Mouse (Mus musculus): ENCODE data around the gene Rnasek. TPM values are rescaled to one million over a fixed set of nuclear protein-coding genes. Genes with fewer than 3 reads are reported as not detected.
A peak's percentile ranks its signal among the peaks of the same experiment; 100 is the strongest.

Rnasek gene
- polyA plus RNA-seq (2015; fragmentation: Nextera tagmentation; extraction: Ambion mirVana): 152 and 162 TPM in 2 replicates

DNA sequence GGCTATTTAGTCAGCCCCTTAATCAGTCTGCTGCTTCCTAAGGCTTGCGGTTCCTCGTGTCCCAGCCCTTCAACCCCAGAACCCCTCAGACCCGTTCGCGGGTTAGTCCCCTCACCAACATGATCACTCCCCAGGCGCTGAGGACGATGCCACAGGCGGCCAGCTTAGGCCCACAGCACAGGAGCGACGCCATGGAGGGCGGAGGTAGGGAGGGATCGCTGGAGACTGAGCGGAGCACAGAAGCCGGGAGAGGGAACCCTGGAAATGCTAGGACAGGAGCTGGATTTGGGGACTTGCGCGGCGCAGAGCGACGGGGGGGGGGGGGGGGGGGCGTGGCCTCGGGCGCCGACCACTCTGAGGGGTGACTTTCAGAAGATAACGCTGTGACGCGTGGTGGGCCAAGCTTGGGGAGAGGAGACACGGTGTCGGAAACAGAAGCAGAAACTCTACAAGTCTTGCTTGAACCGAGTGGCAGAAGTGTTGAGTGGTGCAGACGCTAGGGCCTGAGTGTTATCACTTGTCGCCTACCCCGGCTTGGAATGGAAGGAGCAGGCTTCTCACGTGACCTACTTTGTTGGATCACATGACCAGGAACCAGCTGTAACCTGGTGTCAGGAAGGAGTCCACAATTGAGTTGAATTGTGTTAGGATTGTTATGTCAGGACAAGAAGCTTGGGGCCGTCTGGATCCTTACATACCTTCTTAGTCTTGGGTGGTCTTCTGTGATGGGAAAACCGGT lies at the start of gene Rnasek, which contains the start of gene Gm21988:
Rnasek (minus strand) TSS at position 302 of the 739 bp plus-strand sequence.
Gm21988 (minus strand) TSS at position 290 of the 739 bp plus-strand sequence.
- H3K9ac ChIP-seq: peak within 1 kb of the TSS; percentile 90
- peak within 1 kb of the TSS; percentile 98 for H3K4me2 ChIP-seq (replicated peaks)
- peak; percentile 46 for ATAC-seq (ENCODE audit: low FRiP score, low read depth)
- no peaks in the 10 kb centered on the region for H3K9me3 ChIP-seq
- peaks cover 13% of the 10 kb centered on the region for H3K36me3 ChIP-seq
- H3K27me3 ChIP-seq: peaks cover 8% of the 10 kb centered on the region
- peak within 1 kb of the TSS; percentile 67 for H3K27ac ChIP-seq
- under 1% methylated on average over 30 of the region's 35 CpGs for WGBS
- peaks cover 31% of the 10 kb centered on the region for H3K4me1 ChIP-seq
- peak within 1 kb of the TSS; percentile 95 for H3K4me3 ChIP-seq

DNA sequence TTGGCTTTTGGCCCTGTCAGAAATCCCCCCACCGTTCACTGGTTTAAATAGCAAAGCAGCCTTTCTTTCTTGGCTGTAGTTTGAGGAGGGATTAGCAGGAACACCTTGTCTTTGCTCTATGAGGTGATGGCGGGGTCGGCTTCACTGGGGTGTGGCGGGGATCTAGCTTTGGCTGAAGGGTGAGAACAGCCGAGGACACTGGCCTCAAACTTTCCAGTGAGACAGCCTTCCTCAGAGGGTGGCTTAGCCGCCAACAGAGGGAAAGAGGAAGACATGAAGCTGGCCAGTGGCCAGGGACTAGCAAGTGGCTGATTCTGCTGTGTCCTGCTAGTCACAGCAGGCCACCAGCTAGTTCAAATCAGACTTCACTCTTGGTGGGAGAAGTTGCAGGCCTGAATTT lies 49.6 kb upstream of the Rnasek start:
- ATAC-seq (ENCODE audit: low FRiP score, low read depth): no peak
- no peaks in the 10 kb centered on the region for H3K27me3 ChIP-seq
- H3K4me2 ChIP-seq (replicated peaks): no peak overlapping the region
- no peak overlapping the region for H3K9ac ChIP-seq
- WGBS: 36% methylated on average over 6 of the region's 6 CpGs
- peaks cover 4% of the 10 kb centered on the region; the same call in 1 of the 2 replicates for H3K4me1 ChIP-seq
- no peaks in the 10 kb centered on the region for H3K9me3 ChIP-seq
- H3K4me3 ChIP-seq: no peak overlapping the region
- no peaks in the 10 kb centered on the region for H3K36me3 ChIP-seq
- H3K27ac ChIP-seq: no peak overlapping the region

GRCm38 (mm10) chr11:70288102-70288501 lies 48.5 kb upstream of the Rnasek start:
- peaks cover 4% of the 10 kb centered on the region; the same call in 1 of the 2 replicates for H3K4me1 ChIP-seq
- no peak overlapping the region for H3K27ac ChIP-seq
- H3K27me3 ChIP-seq: no peaks in the 10 kb centered on the region
- no peak overlapping the region for H3K9ac ChIP-seq
- no peaks in the 10 kb centered on the region for H3K9me3 ChIP-seq
- 55% methylated on average over 10 of the region's 10 CpGs for WGBS
- no peak overlapping the region for H3K4me2 ChIP-seq (replicated peaks)
- no peak for ATAC-seq (ENCODE audit: low FRiP score, low read depth)
- no peaks in the 10 kb centered on the region for H3K36me3 ChIP-seq
- H3K4me3 ChIP-seq: no peak overlapping the region

- 70% methylated on average over 5 of the region's 5 CpGs for WGBS
- no peaks in the 10 kb centered on the region for H3K36me3 ChIP-seq
- ATAC-seq (ENCODE audit: low FRiP score, low read depth): no peak
- H3K4me2 ChIP-seq (replicated peaks): no peak overlapping the region
- H3K4me3 ChIP-seq: no peak overlapping the region
- H3K4me1 ChIP-seq: peaks cover 4% of the 10 kb centered on the region; the same call in 1 of the 2 replicates
- no peak overlapping the region for H3K27ac ChIP-seq
- H3K9me3 ChIP-seq: no peaks in the 10 kb centered on the region
- H3K9ac ChIP-seq: no peak overlapping the region
- H3K27me3 ChIP-seq: no peaks in the 10 kb centered on the region
Measured at GRCm38 (mm10) chr11:70285686-70286085, 46.0 kb upstream of the Rnasek start.

DNA sequence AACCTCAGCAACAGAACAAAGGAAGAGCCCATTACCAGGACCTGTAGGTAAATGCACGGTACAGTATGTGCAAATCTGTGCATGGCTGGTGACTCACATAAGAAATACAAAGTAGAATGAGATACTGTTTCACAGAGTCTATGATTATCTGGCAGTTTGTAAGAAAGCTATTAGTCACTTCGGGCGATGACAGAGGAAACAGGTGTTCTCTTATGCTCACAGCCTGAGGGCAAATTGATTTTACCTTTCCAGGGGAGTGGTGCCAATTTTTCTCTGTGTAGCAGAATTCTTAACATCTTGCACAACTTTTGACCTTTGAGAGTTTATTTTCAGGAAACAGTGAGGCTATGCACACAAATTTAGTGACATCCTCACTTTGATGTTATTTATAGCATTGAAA lies 45.1 kb upstream of the Rnasek start:
- H3K27ac ChIP-seq: no peak overlapping the region
- WGBS: 71% methylated on average over 3 of the region's 3 CpGs
- no peaks in the 10 kb centered on the region for H3K27me3 ChIP-seq
- peaks cover 6% of the 10 kb centered on the region; the same call in 1 of the 2 replicates for H3K4me1 ChIP-seq
- no peak overlapping the region for H3K4me2 ChIP-seq (replicated peaks)
- no peak overlapping the region for H3K9ac ChIP-seq
- H3K4me3 ChIP-seq: no peak overlapping the region
- H3K36me3 ChIP-seq: no peaks in the 10 kb centered on the region
- ATAC-seq (ENCODE audit: low FRiP score, low read depth): no peak
- H3K9me3 ChIP-seq: no peaks in the 10 kb centered on the region

GRCm38 (mm10) chr11:70283666-70284065 lies 44.0 kb upstream of the Rnasek start:
- 77% methylated on average over 4 of the region's 4 CpGs for WGBS
- ATAC-seq (ENCODE audit: low FRiP score, low read depth): no peak

GRCm38 (mm10) chr11:70280441-70280840 lies 40.8 kb upstream of the Rnasek start:
- WGBS: 70% methylated on average over 3 of the region's 3 CpGs

More at GRCm38 (mm10) chr11:70283666-70284065, 44.0 kb upstream of the Rnasek start:
- Histone ChIP-seq H3K4me1 (peaks cover 3% of the 10 kb centered on the region; the same call in 1 of the 2 replicates), H3K36me3 (no peaks in the 10 kb centered on the region), H3K9ac (no peak overlapping the region), H3K4me3 (no peak overlapping the region), H3K9me3 (no peaks in the 10 kb centered on the region), H3K4me2 (replicated peaks) (no peak overlapping the region), H3K27me3 (no peaks in the 10 kb centered on the region), H3K27ac (no peak overlapping the region)

GRCm38 (mm10) chr11:70278961-70279360 lies 39.3 kb upstream of the Rnasek start:
- no peak for ATAC-seq (ENCODE audit: low FRiP score, low read depth)
- H3K4me3 ChIP-seq: no peak overlapping the region
- H3K36me3 ChIP-seq: no peaks in the 10 kb centered on the region
- 85% methylated on average over 3 of the region's 3 CpGs for WGBS
- H3K9me3 ChIP-seq: no peaks in the 10 kb centered on the region
- H3K4me2 ChIP-seq (replicated peaks): no peak overlapping the region
- no peaks in the 10 kb centered on the region for H3K27me3 ChIP-seq
- H3K4me1 ChIP-seq: 0 out of 2 replicates have a peak, but pooled peaks cover 3% of the 10 kb centered on the region
- no peak overlapping the region for H3K27ac ChIP-seq
- H3K9ac ChIP-seq: no peak overlapping the region

More at GRCm38 (mm10) chr11:70280441-70280840, 40.8 kb upstream of the Rnasek start:
- no peak overlapping the region for H3K9ac ChIP-seq
- no peak for ATAC-seq (ENCODE audit: low FRiP score, low read depth)
- H3K27ac ChIP-seq: no peak overlapping the region
- no peak overlapping the region for H3K4me2 ChIP-seq (replicated peaks)
- no peaks in the 10 kb centered on the region for H3K27me3 ChIP-seq
- H3K4me3 ChIP-seq: no peak overlapping the region
- H3K36me3 ChIP-seq: no peaks in the 10 kb centered on the region
- 0 out of 2 replicates have a peak, but pooled peaks cover 3% of the 10 kb centered on the region for H3K4me1 ChIP-seq
- no peaks in the 10 kb centered on the region for H3K9me3 ChIP-seq

DNA sequence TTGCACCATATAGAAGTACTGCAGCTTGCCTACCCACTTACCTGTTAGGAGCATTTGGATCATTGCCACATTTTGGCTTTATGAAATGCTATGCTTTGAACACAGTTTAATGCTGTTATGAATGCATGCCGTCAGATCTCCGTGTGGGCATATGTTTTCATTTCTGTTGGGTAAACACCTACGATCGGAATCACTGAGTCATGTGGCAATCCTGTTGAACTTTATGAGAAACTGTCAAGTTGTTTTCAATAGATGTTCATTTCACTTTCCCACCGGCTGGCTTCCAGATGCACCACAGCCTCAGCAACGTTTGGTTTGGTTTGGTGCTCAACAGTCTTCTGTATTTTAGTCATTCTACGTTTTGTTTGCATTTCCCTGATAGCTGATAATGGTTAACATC lies 32.0 kb upstream of the Rnasek start:
- H3K27ac ChIP-seq: no peak overlapping the region
- H3K36me3 ChIP-seq: no peaks in the 10 kb centered on the region
- H3K4me2 ChIP-seq (replicated peaks): no peak overlapping the region
- ATAC-seq (ENCODE audit: low FRiP score, low read depth): no peak
- no peaks in the 10 kb centered on the region for H3K27me3 ChIP-seq
- WGBS: 66% methylated on average over 7 of the region's 7 CpGs
- no peaks in the 10 kb centered on the region for H3K4me1 ChIP-seq
- no peak overlapping the region for H3K4me3 ChIP-seq
- no peak overlapping the region for H3K9ac ChIP-seq
- no peaks in the 10 kb centered on the region for H3K9me3 ChIP-seq

DNA sequence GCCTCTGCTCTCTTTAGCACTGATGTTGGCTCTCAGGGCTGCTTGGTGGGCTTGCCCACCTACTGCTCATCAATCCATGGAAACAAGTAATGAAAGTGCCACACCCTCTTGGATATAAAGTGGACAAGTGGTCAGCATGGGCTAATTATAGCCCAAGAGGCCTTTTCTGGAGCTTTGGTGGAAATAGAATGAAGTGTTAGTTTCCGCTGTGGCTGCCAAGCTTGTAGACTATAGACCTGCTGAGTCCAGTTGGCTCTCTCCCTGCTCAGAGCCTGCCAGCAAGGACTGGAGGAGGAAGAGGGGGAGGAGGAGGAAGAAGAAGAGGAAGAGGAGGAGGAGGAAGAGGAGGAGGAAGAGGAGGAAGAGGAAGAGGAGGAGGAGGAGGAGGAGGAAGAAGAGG lies 26.8 kb upstream of the Rnasek start:
- Histone ChIP-seq H3K27me3 (no peaks in the 10 kb centered on the region; the same call in 1 of the 2 replicates), H3K4me2 (replicated peaks) (no peak overlapping the region), H3K9me3 (no peaks in the 10 kb centered on the region), H3K4me1 (0 out of 2 replicates have a peak, but pooled peaks cover 7% of the 10 kb centered on the region), H3K27ac (no peak overlapping the region), H3K4me3 (no peak overlapping the region), H3K36me3 (no peaks in the 10 kb centered on the region), H3K9ac (no peak overlapping the region)
- ATAC-seq (ENCODE audit: low FRiP score, low read depth): no peak
- 86% methylated on average over 1 of the region's 1 CpGs for WGBS

DNA sequence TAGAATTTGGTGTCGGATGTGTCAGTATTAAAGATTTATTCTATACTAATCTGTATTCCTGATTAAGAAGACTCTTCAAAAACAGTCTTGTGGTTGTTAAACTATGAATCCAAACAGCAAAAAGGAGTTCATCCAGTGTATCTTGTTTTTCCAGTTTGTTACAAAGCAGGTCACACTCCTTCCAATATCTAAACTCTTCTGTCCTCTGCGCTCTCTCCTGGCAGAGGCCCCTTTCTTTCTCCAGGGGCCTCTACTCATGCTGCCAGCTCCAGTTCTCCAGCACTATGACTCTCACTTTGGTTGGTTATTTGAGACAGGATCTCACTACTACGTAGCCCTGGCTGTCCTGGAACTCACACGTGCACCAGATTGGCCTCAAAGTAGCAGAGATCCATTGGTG lies 26.2 kb upstream of the Rnasek start:
- WGBS: 66% methylated on average over 4 of the region's 4 CpGs
- Histone ChIP-seq H3K9ac (no peak overlapping the region), H3K4me1 (0 out of 2 replicates have a peak, but pooled peaks cover 7% of the 10 kb centered on the region), H3K27me3 (no peaks in the 10 kb centered on the region; the same call in 1 of the 2 replicates), H3K4me3 (no peak overlapping the region), H3K36me3 (no peaks in the 10 kb centered on the region), H3K9me3 (no peaks in the 10 kb centered on the region), H3K4me2 (replicated peaks) (no peak overlapping the region), H3K27ac (no peak overlapping the region)
- ATAC-seq (ENCODE audit: low FRiP score, low read depth): no peak

- no peak overlapping the region for H3K27ac ChIP-seq
- H3K4me2 ChIP-seq (replicated peaks): no peak overlapping the region
- H3K27me3 ChIP-seq: no peaks in the 10 kb centered on the region; the same call in 1 of the 2 replicates
- H3K9ac ChIP-seq: no peak overlapping the region
- H3K4me1 ChIP-seq: 0 out of 2 replicates have a peak, but pooled peaks cover 7% of the 10 kb centered on the region
- WGBS: 56% methylated on average over 3 of the region's 3 CpGs
- no peak for ATAC-seq (ENCODE audit: low FRiP score, low read depth)
- no peak overlapping the region for H3K4me3 ChIP-seq
- H3K9me3 ChIP-seq: no peaks in the 10 kb centered on the region
- no peaks in the 10 kb centered on the region for H3K36me3 ChIP-seq
Measured at GRCm38 (mm10) chr11:70265252-70265651, 25.6 kb upstream of the Rnasek start.

Data from limb, embryonic 13.5 days (tissue).